Mouse (Mus musculus) hindbrain, embryonic 16.5 days (tissue): ENCODE measurements around the gene Gckr. TPM values are rescaled to one million over a fixed set of nuclear protein-coding genes. Genes with fewer than 3 reads are reported as not detected.
"Not testable (repeated sequence)": the region's sequence is repeated elsewhere in the genome, so short reads cannot be mapped to it uniquely, and the experiment has no call there.

Experiments used
- ATAC-seq: fragments of 200-750 bp; cut with Nextera tagmentation; 2 replicates; pipeline ENCODE4 v1.8.0; 2017; ENCODE audit warnings: moderate TSS enrichment, moderate library complexity
- H3K27ac ChIP-seq: fragments of 300-500 bp; sonication (generic); 2 replicates; pipeline ENCODE4 v1.5.1; 2014; ENCODE audit warnings: low read depth, mild to moderate bottlenecking, control low read depth, low read length, moderate library complexity
- H3K27me3 ChIP-seq: fragments of 300-500 bp; sonication (generic); replicated peaks from 2 replicates; pipeline ENCODE4 v1.6.1; 2014; ENCODE audit warnings: low read length; ENCODE audit not compliant: control insufficient read depth, insufficient read depth
- H3K36me3 ChIP-seq: fragments of 300-500 bp; sonication (generic); 2 replicates; pipeline ENCODE4 v1.6.1; 2014; ENCODE audit warnings: mild to moderate bottlenecking, low read length, moderate library complexity, mixed read lengths; ENCODE audit not compliant: control insufficient read depth, insufficient read depth
- H3K4me1 ChIP-seq: fragments of 300-500 bp; sonication (generic); 2 replicates; pipeline ENCODE4 v1.6.1; 2014; ENCODE audit warnings: low read depth, low read length; ENCODE audit not compliant: control insufficient read depth, insufficient read depth
- H3K4me2 ChIP-seq: fragments of 300-500 bp; sonication (generic); 2 replicates; pipeline ENCODE4 v1.6.1; 2014; ENCODE audit warnings: mild to moderate bottlenecking, low read length, control low read depth, moderate library complexity
- H3K4me3 ChIP-seq: fragments of 300-500 bp; sonication (generic); 2 replicates; pipeline ENCODE4 v1.5.1; 2014; ENCODE audit warnings: mild to moderate bottlenecking, low read length, control low read depth, moderate library complexity
- H3K9ac ChIP-seq: fragments of 300-500 bp; sonication (generic); 2 replicates; pipeline ENCODE4 v1.6.1; 2014; ENCODE audit warnings: low read depth, mild to moderate bottlenecking, control low read depth, low read length, moderate library complexity
- H3K9me3 ChIP-seq: fragments of 300-500 bp; sonication (generic); 2 replicates; pipeline ENCODE4 v1.6.1; 2014; ENCODE audit warnings: mild to moderate bottlenecking, low read length, moderate library complexity; ENCODE audit not compliant: control insufficient read depth
- WGBS: fragments of 180-500 bp; shearing (Covaris S2); extraction: QIAGEN DNeasy Blood & Tissue Kit; methylation state at CpG from one replicate; pipeline ENCODE4 v1.1.7; 2014; 5-methylcytosine and 5-hydroxymethylcytosine counted together
- polyA plus RNA-seq: library from polyadenylated mRNA; unstranded; fragments of >200 nt; fragmentation: Nextera tagmentation; extraction: Ambion mirVana; gene quantifications from 2 replicates; pipeline ENCODE4 v1.2.1, GENCODE M21; 2015

Gene Gckr
- polyA plus RNA-seq, 1 experiment from 2014 or later = 0.25 TPM

GRCm38 (mm10) chr5:31322776-31323175 lies 25.5 kb downstream of the Gckr start:
- Histone ChIP-seq H3K4me2 (no peak overlapping the region), H3K27ac (no peak overlapping the region), H3K4me1 (no peaks in the 10 kb centered on the region), H3K27me3 (no peaks in the 10 kb centered on the region), H3K4me3 (no peak overlapping the region), H3K9ac (no peak overlapping the region), H3K9me3 (no peaks in the 10 kb centered on the region), H3K36me3 (no peaks in the 10 kb centered on the region)
- WGBS = 86% methylated on average over 3 of the region's 3 CpGs
- no peak for ATAC-seq

DNA sequence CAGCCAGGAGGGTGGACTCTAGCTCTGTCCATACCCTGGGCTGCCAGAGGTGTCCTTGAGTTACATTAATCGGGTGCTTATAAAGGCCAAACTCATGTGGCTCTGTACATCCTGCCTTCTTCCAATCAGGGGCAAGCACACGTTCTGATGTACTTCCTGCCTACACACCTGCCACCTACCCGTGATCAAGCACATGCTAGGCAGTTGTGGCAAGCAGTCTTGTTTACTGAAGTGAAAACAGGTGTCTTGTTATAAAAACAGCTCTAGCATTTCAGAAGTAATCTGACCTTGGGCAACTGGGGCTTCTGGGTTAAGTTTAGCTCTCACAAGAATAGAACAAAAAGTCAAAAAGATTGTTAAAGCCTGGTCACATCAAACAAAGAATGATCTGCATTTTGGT lies 26.8 kb downstream of the Gckr start:
- no peak overlapping the region for H3K4me3 ChIP-seq
- no peak for ATAC-seq
- 70% methylated on average over 3 of the region's 3 CpGs for WGBS
- no peak overlapping the region for H3K27ac ChIP-seq
- no peak overlapping the region for H3K4me2 ChIP-seq
- no peaks in the 10 kb centered on the region for H3K9me3 ChIP-seq
- no peak overlapping the region for H3K9ac ChIP-seq
- no peaks in the 10 kb centered on the region for H3K36me3 ChIP-seq
- H3K27me3 ChIP-seq = no peaks in the 10 kb centered on the region
- H3K4me1 ChIP-seq = no peaks in the 10 kb centered on the region

DNA sequence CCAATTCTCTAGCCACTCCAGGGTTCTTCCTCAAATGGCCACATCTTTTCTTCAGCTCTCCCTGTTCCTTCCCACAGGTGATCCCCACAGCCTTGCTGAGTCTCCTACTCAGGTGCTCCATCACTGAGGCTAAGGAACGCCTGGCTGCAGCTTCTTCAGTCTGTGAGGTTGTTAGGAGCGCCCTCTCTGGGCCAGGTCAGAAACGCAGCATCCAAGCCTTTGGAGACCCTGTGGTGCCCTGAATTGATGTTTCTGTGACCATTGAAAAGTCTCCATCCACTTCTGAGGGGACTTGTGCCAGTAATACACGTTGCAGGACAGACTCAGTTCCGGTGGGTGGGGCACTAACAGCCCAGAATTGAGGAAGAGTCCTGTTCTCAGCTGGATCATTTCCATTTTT lies 29.6 kb downstream of the Gckr start:
- 24% methylated on average over 5 of the region's 5 CpGs for WGBS
- H3K36me3 ChIP-seq = no peaks in the 10 kb centered on the region

DNA sequence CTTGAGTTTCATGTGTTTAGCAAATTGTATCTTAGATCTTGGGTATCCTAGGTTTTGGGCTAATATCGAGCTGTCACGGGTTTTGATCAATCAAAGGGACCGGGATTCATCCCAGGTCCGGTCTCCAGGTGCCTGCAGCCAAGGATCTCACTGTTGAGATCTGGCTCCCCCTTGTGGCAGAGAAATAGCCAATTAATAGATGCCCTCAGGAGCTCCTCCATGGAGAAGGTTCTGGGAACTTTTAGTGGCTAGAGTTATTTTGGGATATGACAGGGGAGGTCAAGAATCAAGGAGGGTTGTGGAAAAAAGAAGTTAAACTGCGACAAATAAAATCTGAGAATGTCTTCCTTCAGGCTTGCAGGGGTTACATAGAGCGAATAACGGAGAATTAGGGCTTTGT lies 31.0 kb downstream of the Gckr start:
- H3K4me1 ChIP-seq = no peaks in the 10 kb centered on the region
- H3K27me3 ChIP-seq = no peaks in the 10 kb centered on the region
- H3K27ac ChIP-seq = no peak overlapping the region
- WGBS = 36% methylated on average over 7 of the region's 7 CpGs
- no peaks in the 10 kb centered on the region for H3K36me3 ChIP-seq
- no peak for ATAC-seq
- H3K4me3 ChIP-seq = no peak overlapping the region
- H3K9me3 ChIP-seq = 0 out of 2 replicates have a peak, but pooled peaks cover 2% of the 10 kb centered on the region
- H3K4me2 ChIP-seq = no peak overlapping the region
- no peak overlapping the region for H3K9ac ChIP-seq

More for the DNA sequence above, 29.6 kb downstream of the Gckr start:
- Histone ChIP-seq H3K9ac (no peak overlapping the region), H3K27ac (no peak overlapping the region), H3K27me3 (no peaks in the 10 kb centered on the region), H3K4me2 (no peak overlapping the region), H3K4me3 (no peak overlapping the region), H3K9me3 (no peaks in the 10 kb centered on the region), H3K4me1 (no peaks in the 10 kb centered on the region)
- ATAC-seq = no peak

DNA sequence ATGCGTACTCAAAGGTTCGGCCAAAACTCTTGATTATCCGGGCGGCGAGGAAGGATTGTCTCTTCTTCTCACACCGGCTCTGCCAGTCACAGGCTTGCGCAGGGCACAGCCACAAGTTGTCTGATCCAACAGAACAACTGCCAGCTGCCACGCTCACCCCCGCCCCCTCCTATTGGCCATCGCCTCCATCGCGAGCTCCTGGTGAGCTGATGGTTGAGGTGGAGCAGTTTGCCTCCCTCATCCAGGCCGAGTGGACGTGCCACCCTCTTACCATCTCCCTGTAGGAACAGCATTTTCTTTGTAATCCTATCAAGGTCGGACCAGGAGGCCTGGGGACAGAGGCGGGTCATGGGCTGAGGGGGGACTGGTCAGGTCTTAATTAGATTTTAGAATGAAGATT lies 60.3 kb downstream of the Gckr start:
- WGBS = 77% methylated on average over 16 of the region's 16 CpGs
- not testable (repeated sequence) for ATAC-seq, H3K9ac ChIP-seq, H3K4me2 ChIP-seq, H3K9me3 ChIP-seq, H3K27ac ChIP-seq, H3K27me3 ChIP-seq, H3K4me3 ChIP-seq, H3K4me1 ChIP-seq, H3K36me3 ChIP-seq

- 79% methylated on average over 6 of the region's 6 CpGs for WGBS
- Histone ChIP-seq H3K27ac (no peak overlapping the region), H3K9me3 (no peaks in the 10 kb centered on the region), H3K9ac (no peak overlapping the region), H3K36me3 (no peaks in the 10 kb centered on the region), H3K27me3 (no peaks in the 10 kb centered on the region), H3K4me2 (no peak overlapping the region), H3K4me1 (no peaks in the 10 kb centered on the region), H3K4me3 (no peak overlapping the region)
- no peak for ATAC-seq
Observed at GRCm38 (mm10) chr5:31360955-31361354, 63.7 kb downstream of the Gckr start.

Other genes starting within 250 kb of the Gckr start
- gene Atraid, start 249.1 kb upstream of the Gckr start, polyA plus RNA-seq = 174 and 195 TPM in 2 replicates
- gene Slc5a6, start 248.5 kb upstream of the Gckr start, polyA plus RNA-seq = 30.1 and 31.6 TPM in 2 replicates
- 11.6 and 16.8 TPM in 2 replicates for gene Cad, start 242.7 kb upstream of the Gckr start, polyA plus RNA-seq
- not detected in 2 replicates for gene Dnajc5g, start 191.2 kb upstream of the Gckr start, polyA plus RNA-seq
- gene Slc30a3, start 189.2 kb upstream of the Gckr start, polyA plus RNA-seq = 44.3 and 52.7 TPM in 2 replicates
- gene Trim54, start 180.7 kb upstream of the Gckr start, polyA plus RNA-seq = 1.00 TPM in 1 of 2 replicates, not detected in the other
- not detected in 2 replicates for gene Ucn, start 158.6 kb upstream of the Gckr start, polyA plus RNA-seq
- 56.1 and 61.1 TPM in 2 replicates for gene Mpv17, start 143.2 kb upstream of the Gckr start, polyA plus RNA-seq
- 2.1 and 2.2 TPM in 2 replicates for gene Gm29609, start 117.5 kb upstream of the Gckr start, polyA plus RNA-seq
- 51.6 and 63.2 TPM in 2 replicates for gene Gtf3c2, start 117.3 kb upstream of the Gckr start, polyA plus RNA-seq
- gene Snx17, start 104.2 kb upstream of the Gckr start, polyA plus RNA-seq = 120 and 124 TPM in 2 replicates
- 88.5 and 91.6 TPM in 2 replicates for gene Eif2b4, start 104.0 kb upstream of the Gckr start, polyA plus RNA-seq
- 12.3 and 14.0 TPM in 2 replicates for gene Zfp513, start 95.1 kb upstream of the Gckr start, polyA plus RNA-seq
- gene Ppm1g, start 76.8 kb upstream of the Gckr start, polyA plus RNA-seq = 172 and 185 TPM in 2 replicates
- 167 and 174 TPM in 2 replicates for gene Nrbp1, start 56.6 kb upstream of the Gckr start, polyA plus RNA-seq
- gene Gm9970, start 56.2 kb upstream of the Gckr start, polyA plus RNA-seq = 0.41 TPM in 1 of 2 replicates, not detected in the other
- 3.1 and 3.2 TPM in 2 replicates for gene Krtcap3, start 45.8 kb upstream of the Gckr start, polyA plus RNA-seq
- gene Ift172, start 6.3 kb upstream of the Gckr start, polyA plus RNA-seq = 31.5 and 38.2 TPM in 2 replicates
- 102 and 105 TPM in 2 replicates for gene Fndc4, start 1.4 kb upstream of the Gckr start, polyA plus RNA-seq
- 112 and 122 TPM in 2 replicates for gene Zfp512, start 155.0 kb downstream of the Gckr start, polyA plus RNA-seq
- gene 4930548H24Rik, start 188.3 kb downstream of the Gckr start, polyA plus RNA-seq = 0.09 TPM in 1 of 2 replicates, not detected in the other
- 85.4 and 92.1 TPM in 2 replicates for gene Gpn1, start 197.3 kb downstream of the Gckr start, polyA plus RNA-seq
- 30.3 and 34.4 TPM in 2 replicates for gene Slc4a1ap, start 229.6 kb downstream of the Gckr start, polyA plus RNA-seq
- 22.0 and 23.2 TPM in 2 replicates for gene Supt7l, start 230.4 kb downstream of the Gckr start, polyA plus RNA-seq